Mouse (Mus musculus) activated CD4-positive, CD25-positive, alpha-beta regulatory T cell, adult 4 months (primary cell): ENCODE results near the gene 2900092C05Rik. TPM values are rescaled to one million over a fixed set of nuclear protein-coding genes. Genes with fewer than 3 reads are reported as not detected.

Experiments
- ATAC-seq: one replicate; pipeline ENCODE4 v1.8.0; 2017
- polyA plus RNA-seq, 2 experiments: library from polyadenylated mRNA; unstranded; fragments of 100-300 nt; shearing (Covaris generic); gene quantifications; one replicate each; pipeline ENCODE4 v1.2.1; 2017

The 2900092C05Rik gene
- polyA plus RNA-seq = not detected

DNA sequence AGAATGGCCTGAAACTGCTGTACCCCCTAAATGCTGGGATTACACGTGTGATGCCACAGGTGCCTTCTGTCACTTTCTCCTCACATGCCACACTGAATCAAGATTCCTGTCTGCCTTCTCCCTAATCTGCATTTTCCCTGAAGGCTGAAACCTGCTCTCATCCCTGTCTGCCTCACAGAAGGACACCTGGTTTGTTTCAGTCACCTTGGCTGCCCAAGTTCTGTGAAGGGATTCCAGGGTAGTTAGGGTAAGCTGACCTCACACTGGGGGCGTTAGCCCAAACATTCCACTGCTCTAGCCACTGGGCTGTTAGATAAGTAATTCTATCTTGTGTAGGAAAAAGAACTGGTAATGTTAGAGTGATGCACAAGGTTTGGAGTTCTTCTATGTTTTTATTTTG lies at the start of gene 2900092C05Rik:
TSS of gene 2900092C05Rik (plus strand) at position 301 of the 400 bp plus-strand sequence.
- no peak for ATAC-seq

GRCm38 (mm10) chr7:12478158-12479008 lies 33.9 kb upstream of the 2900092C05Rik start, which contains the start of gene Zfp606:
Gene Zfp606, plus strand, starts transcription at chr7:12478293.
- ATAC-seq = peak; percentile 94

DNA sequence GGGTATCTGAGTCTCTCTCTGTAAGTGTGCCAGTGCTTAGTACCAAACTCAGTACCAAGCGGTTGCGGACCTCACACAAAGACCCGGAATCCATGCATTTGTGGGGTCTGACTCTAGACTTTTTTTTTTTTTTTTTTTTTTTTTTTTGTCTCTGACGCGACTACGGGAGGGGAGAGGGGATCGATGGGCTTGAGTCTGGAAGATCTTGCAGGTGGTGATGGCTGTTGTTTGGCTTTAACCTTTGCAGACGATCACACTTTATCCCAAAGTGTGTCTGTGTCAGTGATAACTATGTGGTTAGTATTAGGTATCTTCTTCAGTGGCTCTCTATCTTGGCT lies 33.3 kb upstream of the 2900092C05Rik start:
- ATAC-seq = no peak

- ATAC-seq = no peak
Observed at GRCm38 (mm10) chr7:12479525-12479924, 32.8 kb upstream of the 2900092C05Rik start.

GRCm38 (mm10) chr7:12483771-12484170 lies 28.5 kb upstream of the 2900092C05Rik start:
- no peak for ATAC-seq

DNA sequence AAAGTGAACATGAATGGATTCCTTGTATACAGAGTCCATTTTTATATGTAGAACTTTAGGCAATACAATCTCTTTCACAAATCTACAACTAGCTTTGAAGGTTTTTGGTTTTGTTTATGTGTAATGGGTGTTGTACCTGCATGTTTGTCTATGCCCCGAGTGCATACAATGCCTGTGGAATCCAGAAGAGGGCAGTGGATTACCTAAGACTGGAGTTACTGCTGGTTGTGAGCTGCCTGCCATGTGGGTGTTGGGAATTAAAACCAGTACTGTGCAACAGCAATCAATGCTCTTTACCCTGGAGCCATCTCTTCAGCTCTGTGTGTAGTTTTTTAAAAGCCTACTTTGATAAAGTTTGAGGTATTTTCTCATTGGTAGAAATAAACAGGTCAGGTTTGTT lies 26.4 kb upstream of the 2900092C05Rik start:
- ATAC-seq = no peak

GRCm38 (mm10) chr7:12486691-12487090 lies 25.6 kb upstream of the 2900092C05Rik start:
- no peak for ATAC-seq

DNA sequence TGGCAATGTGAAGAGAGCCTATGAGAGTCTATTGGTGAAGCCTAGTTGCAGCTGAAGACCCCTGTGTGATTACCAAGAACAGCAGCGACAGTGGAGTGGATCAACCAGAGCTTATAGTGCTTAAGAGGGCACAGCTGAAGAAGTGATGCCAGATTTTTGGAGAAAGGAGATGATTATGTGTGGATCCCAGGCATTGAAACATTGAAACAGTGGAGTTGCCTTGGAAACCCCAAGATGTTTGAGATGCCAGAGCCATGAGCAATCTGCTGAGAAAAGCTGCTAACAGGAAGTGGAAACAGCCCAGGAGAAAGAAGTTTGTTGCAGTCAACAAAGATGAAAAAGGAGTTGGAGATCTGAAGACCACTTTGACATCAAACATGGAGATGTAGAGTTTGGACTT lies 1.4 kb upstream of the 2900092C05Rik start:
- no peak for ATAC-seq

Other genes with a start within 250 kb of the 2900092C05Rik start
- gene Vmn1r81, start 244.2 kb upstream of the 2900092C05Rik start, polyA plus RNA-seq = under 1 TPM in 1 of 2 experiments, not detected in 1; 0.11 TPM
- gene Vmn1r82, start 212.1 kb upstream of the 2900092C05Rik start, polyA plus RNA-seq = not detected
- gene Vmn1r83, start 183.0 kb upstream of the 2900092C05Rik start, polyA plus RNA-seq = not detected
- under 1 TPM in 1 of 2 experiments, not detected in 1; 0.19 TPM for gene Vmn1r84, start 143.2 kb upstream of the 2900092C05Rik start, polyA plus RNA-seq
- gene Zfp551, start 89.8 kb upstream of the 2900092C05Rik start, polyA plus RNA-seq = 1 to 10 TPM; 3.1 to 3.6 TPM
- 1 to 10 TPM; 6.2 TPM for gene Zfp606, start 34.2 kb upstream of the 2900092C05Rik start, polyA plus RNA-seq
- under 1 TPM; 0.04 to 0.09 TPM for gene Vmn2r53, start 96.3 kb downstream of the 2900092C05Rik start, polyA plus RNA-seq
- not detected for gene Vmn2r54, start 127.8 kb downstream of the 2900092C05Rik start, polyA plus RNA-seq
- not detected for gene Vmn2r55, start 172.5 kb downstream of the 2900092C05Rik start, polyA plus RNA-seq
- gene Vmn2r56, start 222.5 kb downstream of the 2900092C05Rik start, polyA plus RNA-seq = under 1 TPM; 0.08 to 0.12 TPM